Mouse (Mus musculus): ENCODE results near the gene Sh3bgrl2. TPM values are rescaled to one million over a fixed set of nuclear protein-coding genes. Genes with fewer than 3 reads are reported as not detected.

Gene Sh3bgrl2
- total and polyA plus RNA-seq, 3 experiments: not detected

- TF ChIP-seq SIN3A (IDR thresholded peaks at IDR 0.05; ENCODE audit: low read length) (no peak), NRF1 (IDR thresholded peaks at IDR 0.05; ENCODE audit: insufficient read depth, low read depth, low read length, poor library complexity, severe bottlenecking) (no peak), POLR2A (IDR thresholded peaks at IDR 0.05; ENCODE audit: control insufficient read depth in 1 of 2, insufficient read depth in 1 of 2, low read depth in 1 of 2, low read length in 2 of 2, poor library complexity in 1 of 2) (no peak), EP300 (IDR thresholded peaks at IDR 0.05; ENCODE audit: low read depth in 1 of 2, low read length in 2 of 2) (no peak)
Measured at GRCm38 (mm10) chr9:83628669-83629612, 80.8 kb downstream of the Sh3bgrl2 start (continued).

- H3K4me1 ChIP-seq (ENCODE audit: control insufficient read depth in 1 of 2, insufficient read depth in 2 of 2, low read length in 2 of 2): no peaks in the 10 kb centered on the region
- no peak overlapping the region for H3K27ac ChIP-seq (ENCODE audit: control insufficient read depth, low read depth, low read length)
- no peak for DNase-seq (ENCODE audit: low read depth, low spot score)
- H3K9ac ChIP-seq (ENCODE audit: control insufficient read depth, low read depth, low read length, poor library complexity, severe bottlenecking): no peak overlapping the region
- no peaks in the 10 kb centered on the region for H3K9me3 ChIP-seq (replicated peaks; ENCODE audit: insufficient read depth, low read length)
- no peaks in the 10 kb centered on the region for H3K79me2 ChIP-seq (ENCODE audit: control insufficient read depth, insufficient read depth, low read length, poor library complexity)
- H3K27me3 ChIP-seq (ENCODE audit: control insufficient read depth in 1 of 2, insufficient read depth in 2 of 2, low read length in 2 of 2): no peaks in the 10 kb centered on the region
- no peak for TF ChIP-seq TBP (IDR thresholded peaks at IDR 0.05; ENCODE audit: low read depth, low read length)
- TF ChIP-seq POLR2A (IDR thresholded peaks at IDR 0.05; ENCODE audit: control insufficient read depth in 1 of 2, insufficient read depth in 1 of 2, low read depth in 1 of 2, low read length in 2 of 2, poor library complexity in 1 of 2): no peak
- no peak for TF ChIP-seq GATA1 (IDR thresholded peaks at IDR 0.05; ENCODE audit: low read depth, low read length)
- no peak for TF ChIP-seq BHLHE40 (IDR thresholded peaks at IDR 0.05; ENCODE audit: borderline replicate concordance, low read depth, low read length)
- no peak for TF ChIP-seq MEF2A (IDR thresholded peaks at IDR 0.05; ENCODE audit: extremely low read depth, insufficient replicate concordance, low read depth, low read length, poor library complexity, severe bottlenecking)
- TF ChIP-seq POLR2AphosphoS2 (IDR thresholded peaks at IDR 0.05; ENCODE audit: low read length): no peak
- no peak for TF ChIP-seq ETS1 (IDR thresholded peaks at IDR 0.05; ENCODE audit: low read depth, low read length)
- no peak for TF ChIP-seq USF1 (IDR thresholded peaks at IDR 0.05; ENCODE audit: low read depth, low read length)
- no peak for TF ChIP-seq MAFK (IDR thresholded peaks at IDR 0.05; ENCODE audit: borderline replicate concordance, low read depth, low read length)
- no peaks in the 10 kb centered on the region for H3K36me3 ChIP-seq (ENCODE audit: control insufficient read depth in 1 of 2, insufficient read depth in 2 of 2, low read length in 2 of 2)
- no peak overlapping the region for H3K4me3 ChIP-seq (ENCODE audit: control insufficient read depth in 1 of 2, insufficient read depth in 1 of 2, low read depth in 2 of 2, low read length in 2 of 2)
Measured at GRCm38 (mm10) chr9:83630341-83630740, 82.2 kb downstream of the Sh3bgrl2 start.

- TF ChIP-seq KAT2A (conservative IDR thresholded peaks at IDR 0.05; ENCODE audit: low read depth, low read length): no peak
- TF ChIP-seq ZC3H11A (IDR thresholded peaks at IDR 0.05; ENCODE audit: low read depth, low read length): no peak
- no peak for TF ChIP-seq ZNF384 (IDR thresholded peaks at IDR 0.05; ENCODE audit: low read depth, low read length)
- no peak for TF ChIP-seq TBP (IDR thresholded peaks at IDR 0.05; ENCODE audit: low read depth, low read length)
- no peak for TF ChIP-seq BHLHE40 (IDR thresholded peaks at IDR 0.05; ENCODE audit: borderline replicate concordance, low read depth, low read length)
- TF ChIP-seq MEF2A (IDR thresholded peaks at IDR 0.05; ENCODE audit: extremely low read depth, insufficient replicate concordance, low read depth, low read length, poor library complexity, severe bottlenecking): no peak
- no peak for TF ChIP-seq UBTF (IDR thresholded peaks at IDR 0.05; ENCODE audit: borderline replicate concordance, insufficient read depth, low read depth, low read length)
- no peak for TF ChIP-seq MAZ (IDR thresholded peaks at IDR 0.05; ENCODE audit: low read depth, low read length)
- TF ChIP-seq JUND (IDR thresholded peaks at IDR 0.05; ENCODE audit: low read depth, low read length): no peak
- TF ChIP-seq SIN3A (IDR thresholded peaks at IDR 0.05; ENCODE audit: low read length): no peak
- no peak for TF ChIP-seq MYC (IDR thresholded peaks at IDR 0.05; ENCODE audit: low read depth, low read length)
- TF ChIP-seq ELF1 (IDR thresholded peaks at IDR 0.05; ENCODE audit: low read depth, low read length): no peak
- TF ChIP-seq ZKSCAN1 (IDR thresholded peaks at IDR 0.05; ENCODE audit: low read depth, low read length): no peak
- TF ChIP-seq TCF12 (IDR thresholded peaks at IDR 0.05; ENCODE audit: low read depth, low read length): no peak
- no peak for TF ChIP-seq RCOR1 (IDR thresholded peaks at IDR 0.05; ENCODE audit: low read depth, low read length)
- no peak for TF ChIP-seq NRF1 (IDR thresholded peaks at IDR 0.05; ENCODE audit: insufficient read depth, low read depth, low read length, poor library complexity, severe bottlenecking)
- TF ChIP-seq CTCF (IDR thresholded peaks at IDR 0.05 in 2 of 3, conservative IDR thresholded peaks at IDR 0.05 in 1 of 3; ENCODE audit: control insufficient read depth in 1 of 3, insufficient read depth in 1 of 3, low read depth in 2 of 3, low read length in 3 of 3, poor library complexity in 1 of 3, severe bottlenecking in 1 of 3): no peak
- DNase-seq (ENCODE audit: low read depth, low spot score): no peak
- Histone ChIP-seq H3K4me3 (ENCODE audit: control insufficient read depth in 1 of 2, insufficient read depth in 1 of 2, low read depth in 2 of 2, low read length in 2 of 2) (no peak overlapping the region), H3K36me3 (ENCODE audit: control insufficient read depth in 1 of 2, insufficient read depth in 2 of 2, low read length in 2 of 2) (no peaks in the 10 kb centered on the region), H3K27me3 (ENCODE audit: control insufficient read depth in 1 of 2, insufficient read depth in 2 of 2, low read length in 2 of 2) (no peaks in the 10 kb centered on the region), H3K27ac (ENCODE audit: control insufficient read depth, low read depth, low read length) (no peak overlapping the region), H3K9ac (ENCODE audit: control insufficient read depth, low read depth, low read length, poor library complexity, severe bottlenecking) (no peak overlapping the region), H3K79me2 (ENCODE audit: control insufficient read depth, insufficient read depth, low read length, poor library complexity) (no peaks in the 10 kb centered on the region), H3K4me1 (ENCODE audit: control insufficient read depth in 1 of 2, insufficient read depth in 2 of 2, low read length in 2 of 2) (no peaks in the 10 kb centered on the region), H3K9me3 (replicated peaks; ENCODE audit: insufficient read depth, low read length) (no peaks in the 10 kb centered on the region)
Measured at GRCm38 (mm10) chr9:83631920-83632319, 83.8 kb downstream of the Sh3bgrl2 start.

Data from MEL (cell line).